Mouse (Mus musculus): ENCODE measurements around the gene Scn10a.

DNA sequence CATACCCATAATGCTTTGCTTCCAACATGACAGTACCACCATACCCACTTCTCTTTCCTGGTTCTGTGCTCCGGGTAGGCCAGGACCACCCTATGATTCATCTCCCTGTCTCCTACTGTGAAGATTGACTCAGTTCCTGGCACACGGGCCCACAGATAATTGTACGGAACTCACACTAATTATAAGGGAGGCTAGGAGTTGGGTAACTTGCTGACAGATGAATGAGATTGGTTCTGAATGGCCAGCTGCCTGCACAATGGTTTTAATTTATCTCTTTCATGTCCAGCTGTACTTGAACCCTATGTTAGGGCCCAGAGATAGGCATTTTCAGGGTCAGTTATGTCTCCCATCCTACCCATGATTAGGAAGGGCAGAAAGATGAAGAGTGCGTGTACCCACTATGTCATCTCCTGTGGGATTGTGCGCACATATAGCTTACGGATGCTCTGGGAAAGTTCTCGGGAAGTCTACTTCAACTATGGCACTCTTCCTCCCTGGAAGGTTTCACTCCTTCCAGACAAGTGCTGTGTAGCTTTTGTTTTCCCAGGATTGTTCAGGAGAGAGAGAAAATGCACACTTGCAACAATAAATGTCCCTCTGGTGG lies 108.5 kb downstream of the Scn10a start:
- TF ChIP-seq EP300 (IDR thresholded peaks at IDR 0.05; ENCODE audit: low read depth) = no peak
- no peak for TF ChIP-seq CTCF (IDR thresholded peaks at IDR 0.05; ENCODE audit: low read depth)

Measured in heart, postnatal 0 days (tissue).